Mouse (Mus musculus) kidney, adult 2 months (tissue): ENCODE results near the gene Pth1r. TPM values are rescaled to one million over a fixed set of nuclear protein-coding genes. Genes with fewer than 3 reads are reported as not detected.

Experiments used
- DNase-seq: peaks from one replicate; pipeline ENCODE4 v3.0.0; 2021
- H3K27ac ChIP-seq: fragments of 200-500 bp; 2 replicates; pipeline ENCODE4 v1.5.1; 2012; ENCODE audit warnings: low read depth, low read length, control low read depth, inconsistent platforms; ENCODE audit not compliant: insufficient read depth
- H3K27me3 ChIP-seq: fragments of 200-500 bp; replicated peaks from 2 replicates; pipeline ENCODE4 v1.6.1; 2012; ENCODE audit warnings: mild to moderate bottlenecking, moderate library complexity, low read length, inconsistent platforms; ENCODE audit not compliant: control insufficient read depth, insufficient read depth
- H3K36me3 ChIP-seq: fragments of 200-500 bp; 2 replicates; pipeline ENCODE4 v1.6.1; 2012; ENCODE audit warnings: mild to moderate bottlenecking, moderate library complexity, low read length, inconsistent platforms; ENCODE audit not compliant: control insufficient read depth, insufficient read depth
- H3K4me1 ChIP-seq: fragments of 200-500 bp; 2 replicates; pipeline ENCODE4 v1.6.1; 2011; ENCODE audit warnings: low read length; ENCODE audit not compliant: control insufficient read depth, insufficient read depth
- H3K4me3 ChIP-seq: fragments of 200-500 bp; 2 replicates; pipeline ENCODE4 v1.5.1; 2011; ENCODE audit warnings: mild to moderate bottlenecking, low read depth, low read length, control low read depth; ENCODE audit not compliant: insufficient read depth
- CTCF ChIP-seq: fragments of 200-500 bp; conservative IDR thresholded peaks from 2 replicates; pipeline ENCODE4 v1.5.1; 2011; ENCODE audit warnings: low read depth, mild to moderate bottlenecking, control low read depth, low read length, moderate library complexity, mixed read lengths; ENCODE audit not compliant: insufficient read depth, insufficient read length
- POLR2A ChIP-seq: fragments of 200-500 bp; IDR thresholded peaks from one replicate; pipeline ENCODE4 v1.6.1; 2011; ENCODE audit warnings: low read depth, low read length, control low read depth
- WGBS: fragments of 180-500 bp; shearing (Covaris S2); methylation state at CpG from one replicate; pipeline ENCODE4 v1.1.7; 2018; 5-methylcytosine and 5-hydroxymethylcytosine counted together
- polyA plus RNA-seq: library from polyadenylated mRNA; depleted of rRNA; stranded (reverse); fragments of >200 nt; gene quantifications from 2 replicates; pipeline ENCODE4 v1.2.3, GENCODE M21; 2012

Pth1r gene
- polyA plus RNA-seq, 1 experiment, result 740 TPM

- Histone ChIP-seq H3K4me3 (no peak overlapping the region), H3K27ac (no peak overlapping the region), H3K36me3 (no peaks in the 10 kb centered on the region), H3K4me1 (no peaks in the 10 kb centered on the region; the same call in 1 of the 2 replicates), H3K27me3 (no peaks in the 10 kb centered on the region)
- 94% methylated on average over 8 of the region's 8 CpGs for WGBS
- DNase-seq, result no peak
- no peak for TF ChIP-seq POLR2A
- no peak for TF ChIP-seq CTCF
These were observed 13.9 kb upstream of the Pth1r start for GRCm38 (mm10) chr9:110760886-110761285.

GRCm38 (mm10) chr9:110759265-110759664 is 12.3 kb upstream of the Pth1r start:
- Histone ChIP-seq H3K27ac (no peak overlapping the region), H3K4me3 (no peak overlapping the region), H3K36me3 (no peaks in the 10 kb centered on the region), H3K4me1 (no peaks in the 10 kb centered on the region; the same call in 1 of the 2 replicates), H3K27me3 (no peaks in the 10 kb centered on the region)
- TF ChIP-seq POLR2A (no peak), CTCF (peak; percentile 86)
- 63% methylated on average over 2 of the region's 2 CpGs for WGBS
- peak; percentile 82 for DNase-seq

GRCm38 (mm10) chr9:110758605-110759004 is 11.7 kb upstream of the Pth1r start:
- Histone ChIP-seq H3K36me3 (no peaks in the 10 kb centered on the region), H3K27me3 (no peaks in the 10 kb centered on the region), H3K4me3 (no peak overlapping the region), H3K4me1 (no peaks in the 10 kb centered on the region; the same call in 1 of the 2 replicates), H3K27ac (no peak overlapping the region)
- DNase-seq, result peak; percentile 84
- TF ChIP-seq CTCF (no peak), POLR2A (no peak)
- WGBS, result 37% methylated on average over 8 of the region's 8 CpGs

- no peak for DNase-seq
- Histone ChIP-seq H3K4me1 (no peaks in the 10 kb centered on the region; the same call in 1 of the 2 replicates), H3K36me3 (no peaks in the 10 kb centered on the region), H3K4me3 (no peak overlapping the region), H3K27ac (no peak overlapping the region), H3K27me3 (no peaks in the 10 kb centered on the region)
- 93% methylated on average over 5 of the region's 5 CpGs for WGBS
- TF ChIP-seq POLR2A (no peak), CTCF (no peak)
These were observed 10.9 kb upstream of the Pth1r start for GRCm38 (mm10) chr9:110757816-110758215.

GRCm38 (mm10) chr9:110753773-110754172 is 6.8 kb upstream of the Pth1r start:
- Histone ChIP-seq H3K4me1 (peaks cover 10% of the 10 kb centered on the region; the same call in 1 of the 2 replicates), H3K27me3 (no peaks in the 10 kb centered on the region), H3K4me3 (no peak overlapping the region), H3K27ac (no peak overlapping the region), H3K36me3 (no peaks in the 10 kb centered on the region)
- TF ChIP-seq CTCF (no peak), POLR2A (no peak)
- 81% methylated on average over 4 of the region's 4 CpGs for WGBS
- no peak for DNase-seq

- peaks cover 18% of the 10 kb centered on the region; the same call in 1 of the 2 replicates for H3K4me1 ChIP-seq
- WGBS, result 89% methylated on average over 4 of the region's 4 CpGs
- no peak for DNase-seq
- H3K36me3 ChIP-seq, result no peaks in the 10 kb centered on the region
- no peak overlapping the region for H3K4me3 ChIP-seq
- TF ChIP-seq CTCF (no peak), POLR2A (no peak)
- H3K27ac ChIP-seq, result no peak overlapping the region
- no peaks in the 10 kb centered on the region for H3K27me3 ChIP-seq
These were observed 6.0 kb upstream of the Pth1r start for GRCm38 (mm10) chr9:110752917-110753435.

GRCm38 (mm10) chr9:110751412-110751811 is 4.5 kb upstream of the Pth1r start:
- Histone ChIP-seq H3K4me3 (no peak overlapping the region), H3K4me1 (peaks cover 26% of the 10 kb centered on the region; the same call in 1 of the 2 replicates), H3K36me3 (no peaks in the 10 kb centered on the region), H3K27me3 (no peaks in the 10 kb centered on the region), H3K27ac (0 out of 2 replicates have a peak overlapping the region, but pooled peaks have one; percentile 21)
- WGBS, result 74% methylated on average over 5 of the region's 5 CpGs
- DNase-seq, result no peak
- TF ChIP-seq CTCF, result no peak
- TF ChIP-seq POLR2A, result no peak
